Mouse (Mus musculus) heart, adult 11 months (tissue): ENCODE results near the gene Dph3.

Experiments used
- DNase-seq: peaks from one replicate; pipeline ENCODE4 v3.0.0; 2022

The Dph3 gene

DNA sequence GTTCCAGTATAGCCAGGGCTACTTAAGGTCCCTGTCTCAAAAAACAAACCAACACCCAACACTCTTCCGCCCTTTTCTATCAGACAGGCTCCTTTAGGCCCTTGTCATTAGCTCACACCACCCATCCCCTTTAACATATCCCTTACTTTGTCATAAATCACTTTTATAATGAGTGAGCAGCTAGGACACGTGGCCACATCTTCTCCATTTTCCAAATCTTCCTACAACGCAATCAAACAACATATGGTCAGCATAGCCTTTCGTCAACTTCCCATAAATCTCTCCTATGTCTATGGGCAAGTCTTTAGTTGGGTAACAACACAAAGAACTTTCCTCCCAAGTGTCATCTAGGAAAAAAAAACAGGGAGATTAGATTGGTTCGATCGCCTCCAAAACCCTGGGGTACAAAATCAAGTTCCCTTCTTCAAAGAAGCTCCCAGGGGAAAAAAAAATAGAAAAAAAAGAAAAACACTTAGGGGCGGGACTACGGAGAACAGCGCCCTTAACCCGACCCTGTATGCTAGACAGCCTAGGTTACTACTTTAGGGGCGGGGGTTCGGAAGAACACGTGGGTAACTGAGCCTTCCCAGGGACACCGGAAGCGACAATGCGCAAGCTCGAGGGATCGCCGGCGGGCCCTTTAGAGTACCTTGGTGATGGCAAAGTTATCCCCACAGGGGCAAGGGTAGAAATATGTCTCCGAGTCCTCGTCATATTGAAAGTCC, 606 bp downstream of the Dph3 start, which contains the start of gene Oxnad1:
Oxnad1 (plus strand) TSS at position 614 of the 725 bp plus-strand sequence.
- DNase-seq, result no peak

DNA sequence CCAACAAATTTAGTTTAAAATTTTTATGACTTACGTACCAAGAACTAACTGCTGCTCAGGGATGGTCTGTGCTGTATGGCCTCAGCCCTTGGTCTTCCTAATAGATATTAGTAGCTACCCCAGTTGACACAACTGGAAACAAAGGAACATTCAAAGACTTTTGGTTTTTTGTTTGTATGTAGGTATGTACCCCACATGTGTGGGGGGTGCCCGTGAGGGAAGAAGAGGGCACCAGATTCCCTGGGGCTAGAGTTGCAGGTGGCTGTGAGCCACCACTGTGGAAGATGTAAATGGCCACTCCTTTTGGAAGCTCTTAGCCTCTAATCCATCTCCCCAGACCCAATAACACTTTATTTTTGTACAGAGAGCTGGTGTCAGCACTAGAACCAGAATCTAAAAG, 2.1 kb downstream of the Dph3 start:
- DNase-seq, result peak; percentile 67

DNA sequence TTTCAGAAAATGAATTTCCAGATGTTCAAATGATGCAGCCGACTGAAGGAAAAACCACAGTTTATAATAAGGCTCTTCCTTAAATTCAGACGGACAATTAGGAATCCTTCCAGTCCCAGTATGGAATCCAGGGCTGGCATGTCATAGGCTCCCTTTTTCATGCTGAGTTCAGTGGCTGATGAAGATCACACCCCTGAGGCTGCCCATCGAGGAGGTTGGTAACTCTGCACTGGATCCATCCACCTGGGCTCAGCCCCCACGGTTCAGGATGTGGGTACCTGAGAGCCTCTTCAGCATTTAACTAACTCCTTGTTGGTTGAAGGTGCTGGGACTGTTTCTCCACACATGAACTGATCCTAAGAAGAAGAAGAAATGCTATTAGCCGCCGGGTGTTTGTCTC, 2.6 kb downstream of the Dph3 start:
- peak; percentile 83 for DNase-seq

DNA sequence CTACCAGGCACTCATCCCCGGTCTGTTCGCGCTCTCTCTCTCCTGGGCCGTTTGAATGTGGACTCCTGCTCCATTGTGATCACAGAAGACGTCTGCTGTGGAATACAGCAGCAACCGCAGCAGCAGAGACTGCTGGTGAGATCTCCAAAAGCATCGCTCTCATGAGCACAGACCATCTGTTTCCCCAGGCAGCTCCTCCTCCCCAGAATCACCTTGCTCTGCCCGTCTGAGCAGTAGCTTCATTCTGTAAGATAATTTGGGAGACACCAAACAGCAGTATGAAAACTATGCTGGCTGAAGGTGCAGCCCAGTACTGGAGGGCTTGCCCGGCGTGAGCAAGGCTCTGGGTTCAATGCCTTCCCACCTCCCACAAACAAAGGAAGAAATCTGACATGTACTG, 4.5 kb downstream of the Dph3 start:
- peak; percentile 60 for DNase-seq

DNA sequence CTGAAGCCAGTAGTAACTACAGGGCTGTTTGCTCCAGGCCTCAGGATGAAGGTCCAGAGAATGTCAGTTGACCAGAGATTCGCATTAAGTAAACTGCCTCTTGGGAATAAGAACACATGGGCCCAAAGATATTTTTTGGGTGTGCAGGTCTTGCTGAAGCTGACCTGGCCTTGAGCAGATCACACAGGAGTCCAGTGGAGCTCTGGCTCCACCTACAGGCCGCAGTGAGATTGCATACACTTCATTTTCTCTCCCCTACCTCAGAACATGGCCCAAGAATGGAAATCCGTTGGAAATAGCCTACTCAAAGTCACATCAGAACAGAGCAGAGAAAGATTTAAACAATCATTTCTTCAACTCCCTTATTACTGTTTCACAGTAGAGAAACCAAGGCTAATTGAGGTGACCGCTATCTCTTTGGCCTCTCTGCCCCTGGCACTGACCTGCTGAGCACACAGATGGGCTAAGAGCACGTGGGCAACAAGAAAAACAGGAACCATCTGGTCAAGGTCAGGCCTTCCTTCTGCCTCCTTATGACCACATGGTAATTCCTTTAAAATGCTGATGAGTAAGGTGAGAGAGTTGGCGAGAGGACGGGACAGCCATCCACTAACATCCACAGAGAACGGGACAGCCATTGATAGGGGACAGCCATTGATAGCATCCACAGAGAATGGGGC, 8.5 kb downstream of the Dph3 start:
- DNase-seq, result peak; percentile 92

DNA sequence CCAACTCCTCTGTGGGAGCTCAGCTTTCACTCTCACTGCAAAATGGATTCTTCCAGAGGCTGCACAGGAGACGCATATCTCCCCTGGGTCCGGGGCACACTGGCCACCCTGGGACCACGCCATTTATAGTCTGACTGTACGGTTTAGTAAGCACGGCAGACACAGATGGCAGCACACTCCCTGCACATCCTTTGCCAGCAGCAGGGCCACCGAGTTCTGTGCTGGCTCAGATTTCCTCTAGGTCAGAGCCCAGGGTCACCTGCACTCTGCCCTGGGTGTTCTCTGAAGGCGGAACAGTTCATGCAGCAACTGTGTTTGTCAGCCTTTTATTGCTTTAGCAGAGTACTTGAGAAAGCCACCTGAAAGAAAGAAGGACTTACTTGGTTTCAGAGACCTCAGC, 11.6 kb downstream of the Dph3 start:
- peak; percentile 90 for DNase-seq

DNA sequence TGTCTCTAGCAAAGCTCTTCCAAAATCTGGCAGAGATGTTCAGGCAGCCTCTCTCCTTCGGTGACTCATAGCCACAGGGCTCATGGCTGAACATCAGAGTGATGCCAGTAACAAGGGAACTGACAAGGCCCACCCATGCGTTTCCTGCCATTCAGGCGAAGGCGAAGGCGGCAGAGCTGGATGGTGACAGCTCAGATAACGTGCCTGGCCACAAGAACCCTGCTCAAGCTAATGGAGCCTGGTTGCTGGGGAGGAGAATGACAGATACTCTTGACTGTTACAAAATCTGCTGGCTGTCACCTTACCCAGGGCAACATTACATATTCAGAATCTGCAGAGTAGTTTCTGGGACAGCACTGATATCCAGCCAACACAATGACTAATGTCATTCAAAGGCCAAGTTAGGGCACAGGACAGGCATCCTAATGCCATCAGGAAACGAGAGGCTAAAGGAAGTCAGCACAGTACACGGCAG, 12.3 kb downstream of the Dph3 start:
- DNase-seq, result peak; percentile 98

DNA sequence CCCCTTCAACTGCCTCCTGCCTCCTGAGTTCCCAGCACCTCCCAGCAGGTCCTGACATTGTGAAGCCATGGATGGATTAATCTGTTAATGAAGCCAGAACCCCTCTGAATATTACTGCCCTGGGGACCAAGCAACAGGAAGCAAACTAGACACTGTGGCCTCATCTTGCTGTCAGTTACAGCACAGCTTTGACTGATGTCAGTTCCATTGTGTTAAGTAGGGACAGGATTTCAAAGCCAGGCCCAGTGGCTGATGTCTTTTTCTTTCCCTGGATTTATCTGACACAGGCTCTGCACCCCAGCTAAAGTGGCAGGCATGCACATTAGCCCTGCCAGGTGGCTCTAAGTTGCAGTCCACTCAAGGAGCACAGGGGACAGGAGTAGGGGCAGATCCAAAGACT, 12.7 kb downstream of the Dph3 start:
- DNase-seq, result no peak

DNA sequence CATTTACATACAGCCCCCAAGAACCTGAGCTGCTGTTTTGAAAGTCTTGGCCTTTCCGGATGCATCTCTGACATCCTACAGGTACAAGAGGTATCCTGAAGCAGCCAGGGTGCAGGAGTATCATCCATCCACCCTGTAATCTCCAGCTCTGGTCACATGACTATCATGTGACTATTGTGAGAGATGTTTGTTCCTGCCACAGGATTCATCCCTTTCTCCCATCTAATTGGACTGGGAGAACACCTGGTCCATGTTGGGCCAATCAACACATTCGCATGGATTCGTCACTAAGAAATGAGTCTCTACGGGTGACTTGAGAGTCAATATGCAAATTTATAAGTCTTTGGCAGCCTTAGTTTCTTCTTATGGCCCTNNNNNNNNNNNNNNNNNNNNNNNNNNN, 24.1 kb downstream of the Dph3 start:
- DNase-seq, result no peak

DNA sequence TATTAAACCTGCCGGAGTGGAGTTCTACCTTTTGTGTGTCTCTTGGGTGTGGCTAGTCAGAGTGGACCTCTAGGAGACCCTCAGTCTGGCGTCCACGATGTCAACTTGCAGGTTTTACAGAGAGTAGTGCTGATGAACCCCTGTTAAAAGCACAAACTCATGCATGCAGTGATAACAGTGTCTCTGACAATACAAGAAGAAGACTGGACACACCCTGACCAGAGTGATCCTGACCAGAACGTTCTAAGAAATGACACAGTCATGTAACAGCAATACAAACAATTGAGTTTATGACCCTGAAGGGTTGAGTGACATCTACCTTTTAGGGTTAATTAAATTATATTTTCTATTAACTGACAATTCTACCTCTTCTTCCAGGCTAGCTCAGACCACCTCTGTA, 27.9 kb downstream of the Dph3 start:
- DNase-seq, result no peak

DNA sequence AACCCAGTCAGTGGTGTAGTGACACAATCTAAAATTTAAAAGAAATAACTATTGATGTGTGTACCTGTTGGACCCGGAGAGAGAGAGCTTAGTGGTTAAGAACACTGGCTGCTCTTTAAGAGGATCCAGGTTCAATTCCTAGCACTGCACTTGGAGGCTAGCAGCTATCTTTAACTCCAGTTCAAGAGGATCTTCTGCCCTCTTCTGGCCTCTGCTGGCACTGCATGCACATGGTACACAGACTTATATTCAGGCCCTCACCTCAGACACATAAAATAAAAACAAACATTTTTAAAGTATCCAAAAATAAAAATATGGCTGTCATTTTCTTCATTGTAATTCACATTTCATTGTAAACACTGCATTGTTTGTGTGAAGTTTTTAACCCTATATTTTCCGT, 28.9 kb downstream of the Dph3 start:
- DNase-seq, result peak; percentile 86

DNA sequence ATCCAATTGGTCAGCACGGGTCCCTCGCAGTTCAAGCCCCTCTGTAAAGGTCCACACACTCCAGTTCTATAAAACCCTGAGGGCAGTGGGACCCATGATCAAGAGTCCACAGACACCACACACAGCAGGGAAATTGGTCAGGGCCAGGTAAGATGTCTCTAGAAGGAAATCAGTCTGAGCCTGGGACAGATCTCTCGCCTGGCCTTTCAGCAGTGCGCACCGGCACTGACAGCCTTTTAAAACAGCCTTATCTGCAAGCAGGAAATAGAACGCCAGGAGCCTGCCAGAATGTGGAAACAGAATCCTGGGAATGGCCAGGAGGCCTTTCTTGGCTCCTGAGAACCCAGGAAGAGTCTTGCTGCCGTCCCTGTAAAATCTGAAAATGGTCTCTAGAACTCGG, 29.7 kb downstream of the Dph3 start:
- DNase-seq, result peak; percentile 93

DNA sequence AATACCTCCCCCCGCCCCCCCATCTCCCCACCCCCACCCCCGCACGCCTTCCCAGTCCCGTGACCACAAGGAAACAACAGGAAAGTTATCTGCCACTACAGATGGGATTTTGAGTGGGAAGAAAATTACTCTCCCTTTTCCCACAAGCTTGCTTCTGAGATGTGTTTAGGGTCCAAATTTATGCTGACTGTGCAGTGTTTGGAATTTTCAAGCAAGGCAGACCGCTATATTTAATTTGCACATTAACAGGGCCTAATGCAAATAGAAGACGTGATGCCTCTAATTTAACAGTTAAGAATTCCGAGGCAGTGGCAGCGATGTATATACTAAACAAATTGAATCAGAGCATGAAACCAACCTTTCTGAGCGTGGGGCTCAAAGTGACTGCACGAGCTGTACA, 30.7 kb downstream of the Dph3 start:
- no peak for DNase-seq

DNA sequence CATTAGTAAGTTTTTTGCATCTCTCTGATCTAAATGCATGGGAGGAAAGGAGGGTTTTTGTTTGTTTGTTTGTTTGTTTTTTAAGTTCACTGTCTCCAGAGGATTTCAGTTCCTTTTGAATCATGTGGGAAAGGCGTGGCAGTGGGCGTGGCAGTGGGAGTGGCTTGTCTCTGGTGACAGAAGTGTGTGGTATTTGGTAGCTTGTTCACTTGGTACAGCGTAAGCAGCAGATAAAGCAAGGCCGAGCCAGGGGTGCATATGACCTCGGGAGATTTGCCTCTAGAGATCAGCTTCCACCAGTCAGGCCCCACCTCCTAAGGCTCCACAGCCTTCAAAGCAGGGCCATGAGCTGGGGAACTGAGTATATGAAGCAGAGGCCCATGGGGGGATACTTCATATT, 31.6 kb downstream of the Dph3 start:
- peak; percentile 80 for DNase-seq

DNA sequence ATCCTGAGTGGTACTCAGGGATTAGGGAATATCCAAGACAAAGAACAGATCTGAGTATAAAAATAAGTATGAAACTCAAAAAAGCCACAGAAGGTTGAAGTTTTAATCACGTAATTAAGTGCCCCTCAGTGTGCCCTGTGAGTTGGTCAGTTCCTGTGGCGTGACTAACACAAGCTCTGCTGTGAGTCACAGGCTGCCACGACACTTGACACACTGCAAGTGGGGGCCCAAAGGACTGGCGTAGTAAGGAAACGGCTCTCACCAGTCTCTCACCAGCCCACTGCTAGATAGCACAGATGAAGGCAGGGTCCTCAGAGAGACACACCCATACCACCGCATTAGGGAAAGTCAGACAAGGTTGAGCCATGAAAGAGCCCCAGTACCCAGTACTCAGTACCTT, 35.4 kb downstream of the Dph3 start:
- DNase-seq, result no peak

DNA sequence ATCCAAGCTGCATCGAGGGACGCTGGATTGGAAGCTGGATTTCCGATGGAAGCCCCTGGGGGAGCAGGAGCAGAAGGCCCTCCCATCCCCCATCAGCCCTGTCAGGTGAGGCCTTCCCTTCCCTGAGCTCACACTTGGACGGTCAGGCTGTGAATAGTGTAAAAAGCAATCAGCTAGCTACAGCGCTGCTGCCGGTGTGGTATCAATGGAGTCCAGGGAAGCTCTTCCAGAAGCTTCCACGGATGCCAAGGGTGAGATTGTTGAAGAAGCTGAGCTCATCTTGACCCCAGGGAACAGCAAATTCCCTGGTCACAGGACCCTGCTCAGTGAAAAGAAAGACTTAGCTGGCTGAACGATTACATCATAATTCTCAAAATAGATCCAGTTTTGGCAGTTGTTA, 39.2 kb downstream of the Dph3 start:
- peak; percentile 93 for DNase-seq

DNA sequence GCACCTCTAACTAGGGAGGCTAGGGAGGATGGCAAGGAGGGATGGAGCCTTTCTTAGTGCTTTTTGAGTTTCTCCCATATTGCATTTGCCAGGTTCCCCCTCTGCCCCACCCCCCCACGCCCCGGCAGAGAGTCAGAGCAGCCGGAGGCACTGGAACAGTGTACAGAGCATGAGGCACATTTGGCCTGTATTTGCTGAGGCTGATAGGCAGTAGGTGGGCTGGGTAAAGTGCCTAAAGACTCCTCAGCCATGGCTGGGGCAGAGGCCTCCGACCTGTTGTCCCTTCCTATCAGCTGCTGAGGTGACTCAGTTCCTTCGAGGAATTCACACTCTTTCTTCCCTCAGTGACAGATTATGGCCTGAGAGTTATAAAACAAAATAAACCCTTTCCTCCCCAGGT, 43.4 kb downstream of the Dph3 start:
- DNase-seq, result no peak

DNA sequence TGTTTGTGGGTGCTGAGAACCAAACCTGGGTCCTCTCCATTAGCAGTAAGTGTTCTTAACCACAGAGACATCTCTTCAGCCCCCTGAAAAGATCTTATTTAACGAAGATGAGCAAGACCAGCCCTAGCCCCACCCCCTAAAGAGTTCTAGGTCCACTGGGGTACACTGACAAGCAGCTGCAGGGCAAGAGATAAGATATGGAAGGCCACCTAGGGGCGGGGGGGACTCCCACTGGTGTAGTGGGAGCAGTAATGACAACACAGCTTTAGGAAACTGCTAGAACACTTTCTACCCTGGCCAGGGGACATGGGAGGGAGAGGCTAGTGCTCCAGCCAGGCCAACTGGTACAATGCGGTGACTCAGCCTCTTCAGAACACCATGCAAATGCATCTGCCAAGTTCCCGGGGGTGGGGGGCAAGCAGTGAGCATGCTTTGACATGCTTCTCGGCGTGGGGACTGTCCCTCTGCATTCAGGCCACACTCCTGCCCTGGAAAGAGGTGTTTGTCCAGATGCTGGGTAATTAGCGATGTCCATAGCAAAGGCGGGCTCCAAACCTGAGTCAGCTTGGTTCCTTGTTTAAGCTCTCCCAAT, 47.8 kb downstream of the Dph3 start:
- DNase-seq, result peak; percentile 96

DNA sequence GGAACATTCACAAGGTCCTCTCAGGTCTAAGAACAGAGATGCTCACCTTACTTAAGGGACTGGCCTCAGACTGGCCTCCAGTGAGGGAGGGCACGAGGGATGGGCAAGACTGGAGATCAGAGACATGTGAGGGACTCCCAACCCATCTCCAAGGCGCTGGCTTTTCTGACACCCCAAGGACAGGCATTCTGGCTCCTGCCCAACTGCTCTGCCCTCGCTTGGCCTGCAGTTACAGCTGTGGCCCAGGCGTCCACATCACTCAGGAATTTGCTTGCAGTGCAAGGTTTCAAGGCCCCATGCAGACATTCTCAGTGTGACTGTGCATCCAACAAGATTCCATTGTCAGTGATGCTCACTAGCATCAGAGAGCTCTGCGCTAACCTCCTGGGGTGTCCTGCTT, 49.0 kb downstream of the Dph3 start:
- DNase-seq, result no peak

DNA sequence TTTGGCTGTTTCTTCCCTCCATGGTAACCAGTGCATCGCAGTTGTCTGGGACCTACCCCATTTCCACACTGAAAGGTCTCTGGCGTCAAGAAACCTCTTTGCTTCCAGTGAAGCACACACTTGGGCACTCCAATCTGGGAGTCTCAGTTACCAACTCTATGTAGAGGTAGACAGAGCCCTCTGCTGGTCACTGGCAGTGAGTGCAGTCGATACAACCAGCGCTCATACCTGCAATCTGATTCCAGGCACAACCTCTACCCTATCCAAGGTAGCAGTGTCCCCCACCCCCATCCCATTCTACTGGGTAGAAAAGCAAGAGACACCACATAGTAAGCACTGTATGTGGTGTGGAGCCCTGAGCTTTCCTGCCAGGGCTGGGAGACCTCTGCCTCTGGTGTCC, 53.0 kb downstream of the Dph3 start:
- DNase-seq, result peak; percentile 97
